Mouse (Mus musculus) liver, embryonic 14.5 days (tissue): ENCODE measurements around the gene Gm26661. TPM values are rescaled to one million over a fixed set of nuclear protein-coding genes. Genes with fewer than 3 reads are reported as not detected.

Experiments used
- ATAC-seq: fragments of 200-750 bp; cut with Nextera tagmentation; 2 replicates; pipeline ENCODE4 v1.8.0; 2017; ENCODE audit warnings: moderate number of reproducible peaks, mild to moderate bottlenecking, moderate library complexity; ENCODE audit not compliant: insufficient read depth
- DNase-seq, 3 experiments: peaks; one replicate each; pipeline ENCODE4 v3.0.0-alpha.2; 2012 to 2013; ENCODE audit warnings: low read depth in 3 of 3, low spot score in 3 of 3
- H3K27ac ChIP-seq: fragments of 300-500 bp; sonication (generic); 2 replicates; pipeline ENCODE4 v1.5.1; 2014; ENCODE audit warnings: moderate library complexity, mild to moderate bottlenecking, control low read depth, inconsistent platforms
- H3K27me3 ChIP-seq: fragments of 300-500 bp; sonication (generic); 2 replicates; pipeline ENCODE4 v1.6.1; 2014; ENCODE audit warnings: mild to moderate bottlenecking, low read length, moderate library complexity; ENCODE audit not compliant: control insufficient read depth, insufficient read depth
- H3K36me3 ChIP-seq: fragments of 300-500 bp; sonication (generic); replicated peaks from 2 replicates; pipeline ENCODE4 v1.6.1; 2014; ENCODE audit warnings: low read depth; ENCODE audit not compliant: control insufficient read depth, insufficient read depth
- H3K4me1 ChIP-seq, 2 experiments: fragments of 200-500 bp in 1 of 2; fragments of 300-500 bp in 1 of 2; sonication (generic) in 1 of 2; replicated peaks; 2 replicates each; pipeline ENCODE4 v1.6.1; 2012 to 2014; ENCODE audit warnings: antibody characterized with exemption in 1 of 2, inconsistent platforms in 1 of 2, low read length in 1 of 2; ENCODE audit not compliant: control insufficient read depth in 2 of 2, insufficient read depth in 2 of 2
- H3K4me2 ChIP-seq: fragments of 300-500 bp; sonication (generic); 2 replicates; pipeline ENCODE4 v1.6.1; 2014; ENCODE audit warnings: low read depth, mild to moderate bottlenecking, control low read depth, moderate library complexity
- H3K4me3 ChIP-seq, 2 experiments: fragments of 200-500 bp in 1 of 2; fragments of 300-500 bp in 1 of 2; sonication (generic) in 1 of 2; 2 replicates each; pipeline ENCODE4 v1.5.1; 2012 to 2014; ENCODE audit warnings: low read depth in 2 of 2, low read length in 2 of 2, mild to moderate bottlenecking in 2 of 2, control low read depth in 1 of 2, inconsistent platforms in 1 of 2, moderate library complexity in 1 of 2; ENCODE audit not compliant: insufficient read depth in 1 of 2
- H3K9ac ChIP-seq: fragments of 300-500 bp; sonication (generic); replicated peaks from 2 replicates; pipeline ENCODE4 v1.6.1; 2014; ENCODE audit warnings: mild to moderate bottlenecking, control low read depth, moderate library complexity
- H3K9me3 ChIP-seq: fragments of 300-500 bp; sonication (generic); 2 replicates; pipeline ENCODE4 v1.6.1; 2016; ENCODE audit warnings: low read length, mixed read lengths; ENCODE audit not compliant: control insufficient read depth
- CTCF ChIP-seq: IDR thresholded peaks from 2 replicates; pipeline ENCODE4 v1.5.1; 2016; ENCODE audit warnings: antibody characterized with exemption, low read depth, control low read depth
- EP300 ChIP-seq: IDR thresholded peaks from 2 replicates; pipeline ENCODE4 v1.6.1; 2016; ENCODE audit warnings: antibody characterized with exemption, low read depth
- WGBS: fragments of 180-500 bp; shearing (Covaris S2); extraction: QIAGEN DNeasy Blood & Tissue Kit; methylation state at CpG from one replicate; pipeline ENCODE4 v1.1.7; 2014; ENCODE audit not compliant: insufficient replicate concordance; 5-methylcytosine and 5-hydroxymethylcytosine counted together
- polyA plus RNA-seq, 2 experiments: library from polyadenylated mRNA; depleted of rRNA in 1 of 2; stranded (reverse) in 1 of 2; unstranded in 1 of 2; fragments of >200 nt; fragmentation: Nextera tagmentation in 1 of 2; extraction: Ambion mirVana in 1 of 2; gene quantifications; 2 replicates each; pipeline versions ENCODE4 v1.2.1 to v1.2.3; 2012 to 2014

The Gm26661 gene
- polyA plus RNA-seq, 2 experiments = not detected

DNA sequence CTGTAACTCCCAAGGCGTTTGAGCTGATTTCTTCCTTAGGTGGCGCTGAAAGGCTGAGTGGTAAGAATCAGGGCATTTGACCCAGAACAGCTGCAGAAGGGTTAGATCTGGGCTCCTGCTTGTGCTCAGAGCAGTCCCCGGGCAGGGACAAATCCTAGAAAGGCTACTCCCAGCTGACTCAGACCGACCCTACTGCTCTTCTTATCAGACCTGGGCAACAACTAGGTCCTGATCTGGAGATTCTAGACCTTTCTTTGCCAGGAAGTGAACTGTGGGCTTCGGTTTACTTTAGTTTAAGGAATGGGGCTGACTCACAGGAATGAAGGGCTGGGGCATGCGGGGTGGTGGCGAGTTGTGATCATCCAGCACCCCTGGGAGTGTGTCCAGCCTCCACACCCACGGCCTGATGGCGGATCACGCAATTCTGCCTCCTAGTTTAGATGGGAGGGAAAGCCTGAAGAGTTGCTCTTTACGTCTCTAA is 17.2 kb downstream of the Gm26661 start:
- no peaks in the 10 kb centered on the region; a peak in 1 of 4 replicates for H3K4me1 ChIP-seq
- no peak for DNase-seq
- TF ChIP-seq EP300 = no peak
- H3K27ac ChIP-seq = no peak overlapping the region
- WGBS = 45% methylated on average over 11 of the region's 11 CpGs
- H3K27me3 ChIP-seq = no peaks in the 10 kb centered on the region
- no peaks in the 10 kb centered on the region for H3K36me3 ChIP-seq
- no peak overlapping the region for H3K4me2 ChIP-seq
- no peak overlapping the region for H3K9ac ChIP-seq
- H3K9me3 ChIP-seq = no peaks in the 10 kb centered on the region
- no peak for ATAC-seq
- H3K4me3 ChIP-seq = no peak overlapping the region

DNA sequence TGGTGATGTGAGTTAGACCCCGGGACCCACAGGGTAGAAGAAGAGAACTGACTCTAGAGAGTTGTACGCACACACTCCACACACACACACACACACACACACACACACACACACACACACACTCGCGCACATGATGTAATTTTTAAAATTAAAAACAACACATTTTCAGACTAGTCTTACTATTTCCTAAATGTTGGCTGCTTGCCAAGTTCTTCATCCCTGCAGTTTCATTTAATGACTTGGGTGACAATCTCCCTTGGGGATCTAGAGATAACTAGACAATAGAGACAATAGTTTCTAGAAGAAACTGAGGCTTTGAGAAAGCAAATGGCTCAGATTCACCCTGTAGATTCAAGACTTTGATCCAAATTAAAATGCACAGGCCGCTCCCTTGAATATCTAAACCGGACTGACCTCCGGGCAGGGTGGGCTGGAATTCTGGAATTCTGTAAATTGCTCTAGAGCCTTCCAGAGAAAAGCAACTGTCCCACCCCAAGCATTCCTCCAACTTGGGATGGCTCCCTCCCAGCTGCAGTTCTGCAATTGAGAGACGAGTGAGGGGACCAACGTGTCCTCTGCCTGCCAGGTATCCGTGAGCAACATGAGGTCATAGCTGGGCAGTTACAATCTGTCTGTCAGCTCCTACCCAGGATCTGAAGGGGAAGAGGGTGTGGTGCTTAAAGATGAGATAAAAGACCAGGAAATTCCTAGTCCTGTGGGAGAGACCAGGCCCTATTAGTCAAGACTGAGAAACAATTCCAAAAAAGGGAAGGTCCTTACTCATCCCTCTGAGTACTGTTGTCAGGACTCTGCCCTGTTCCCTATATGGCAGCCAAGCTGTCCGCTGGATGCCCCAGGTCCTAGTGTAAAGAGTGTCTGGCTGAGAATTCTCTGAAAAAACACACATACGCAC is 17.9 kb downstream of the Gm26661 start:
- TF ChIP-seq EP300 (no peak), CTCF (no peak)
- DNase-seq = no peak
- Histone ChIP-seq H3K27ac (no peak overlapping the region), H3K36me3 (no peaks in the 10 kb centered on the region), H3K27me3 (no peaks in the 10 kb centered on the region), H3K4me1 (no peaks in the 10 kb centered on the region; a peak in 1 of 4 replicates), H3K4me3 (no peak overlapping the region), H3K9ac (no peak overlapping the region), H3K4me2 (no peak overlapping the region), H3K9me3 (no peaks in the 10 kb centered on the region)
- ATAC-seq = no peak
- 66% methylated on average over 12 of the region's 12 CpGs for WGBS

DNA sequence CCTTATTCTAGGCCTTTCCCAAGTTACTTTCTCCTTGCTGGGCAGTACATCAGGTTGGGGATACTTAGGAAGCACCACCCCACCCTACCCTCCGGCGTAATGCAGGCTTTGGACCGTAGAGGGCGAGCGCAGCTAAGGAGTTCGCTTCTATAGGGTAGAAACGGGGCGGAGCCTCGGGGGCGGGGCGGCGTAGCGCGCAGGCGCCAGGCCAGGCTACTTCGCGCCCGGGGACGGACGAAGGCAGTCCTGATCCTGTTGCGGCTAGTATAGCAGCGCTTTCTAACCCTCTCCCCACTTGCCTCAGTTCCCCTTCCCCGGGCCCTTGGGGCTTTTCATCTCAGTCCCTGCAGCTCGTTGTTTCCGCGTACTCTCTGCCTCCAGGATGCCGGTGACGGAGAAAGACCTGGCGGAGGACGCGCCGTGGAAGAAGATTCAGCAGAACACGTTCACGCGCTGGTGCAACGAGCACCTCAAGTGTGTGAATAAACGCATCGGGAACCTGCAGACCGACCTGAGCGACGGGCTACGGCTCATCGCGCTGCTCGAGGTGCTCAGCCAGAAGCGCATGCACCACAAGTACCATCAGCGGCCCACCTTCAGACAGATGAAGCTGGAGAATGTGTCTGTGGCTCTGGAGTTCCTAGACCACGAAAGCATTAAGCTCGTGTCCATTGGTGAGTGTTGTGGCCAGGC is 26.5 kb downstream of the Gm26661 start, which contains the start of gene Flnb:
TSS of gene Flnb (plus strand) at position 188 of the 693 bp plus-strand sequence.
- Histone ChIP-seq H3K9ac (peak within 1 kb of the TSS; percentile 45), H3K27ac (no peak within 1 kb of the TSS), H3K4me2 (peak within 1 kb of the TSS; percentile 71), H3K27me3 (peaks cover 11% of the 10 kb centered on the region), H3K4me1 (0 out of 4 replicates have a peak, but pooled peaks cover 0 to 8% of the 10 kb centered on the region in 2 experiments), H3K36me3 (no peaks in the 10 kb centered on the region), H3K4me3 (peak within 1 kb of the TSS; percentile 56 to 60), H3K9me3 (no peaks in the 10 kb centered on the region)
- peak; percentile 88 for TF ChIP-seq CTCF
- no peak for TF ChIP-seq EP300
- ATAC-seq (peak; percentile 92), DNase-seq (peak; percentile 55 to 73 (median 63))
- under 1% methylated on average over 49 of the region's 49 CpGs for WGBS

DNA sequence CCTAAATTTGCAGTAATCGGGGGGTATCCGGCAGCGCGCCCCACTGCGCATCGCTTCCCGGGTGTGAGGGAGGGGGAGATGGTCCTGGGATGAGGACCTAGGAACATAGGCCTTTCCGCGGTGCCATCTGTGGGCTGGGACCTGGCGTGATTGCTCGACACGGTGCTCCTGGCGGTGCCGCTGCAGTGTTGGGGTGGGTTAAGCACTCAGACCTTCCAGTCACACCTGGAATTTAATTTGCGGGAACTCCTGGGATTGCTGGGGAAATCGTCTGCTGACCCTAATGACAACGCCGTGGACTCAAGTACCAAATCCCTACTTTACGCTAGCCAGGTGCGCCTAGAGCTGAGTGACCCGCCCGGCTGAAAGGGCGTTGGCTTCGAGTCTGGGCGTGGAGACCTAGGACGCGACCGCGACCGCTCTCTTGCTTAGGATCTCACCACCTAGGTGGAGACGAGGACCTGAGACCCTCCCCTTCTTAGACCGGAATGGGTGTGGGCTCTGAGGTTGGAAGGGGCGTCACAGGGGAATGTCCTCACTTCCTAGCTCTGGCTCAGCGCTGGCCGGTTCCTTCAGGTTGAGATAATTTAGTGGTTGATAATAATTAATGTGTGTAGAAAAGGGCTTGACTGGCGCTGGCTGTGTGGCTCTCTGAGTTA is 27.2 kb downstream of the Gm26661 start:
- Histone ChIP-seq H3K4me1 (0 out of 4 replicates have a peak, but pooled peaks cover 0 to 8% of the 10 kb centered on the region in 2 experiments), H3K9ac (peak overlapping the region; percentile 45), H3K36me3 (no peaks in the 10 kb centered on the region), H3K9me3 (no peaks in the 10 kb centered on the region), H3K27me3 (peaks cover 11% of the 10 kb centered on the region), H3K4me3 (peak overlapping the region; percentile 56 to 60), H3K27ac (no peak overlapping the region), H3K4me2 (peak overlapping the region; percentile 71)
- ATAC-seq (peak; percentile 15; the same call in 1 of the 2 replicates), DNase-seq (no peak)
- TF ChIP-seq EP300 (no peak), CTCF (no peak)
- under 1% methylated on average over 36 of the region's 36 CpGs for WGBS
